Mouse (Mus musculus): ENCODE data around the gene Ccdc85c. TPM values are rescaled to one million over a fixed set of nuclear protein-coding genes. Genes with fewer than 3 reads are reported as not detected.

Gene Ccdc85c
- polyA plus RNA-seq, 1 experiment from 2014 or later, result 15.2 TPM

DNA sequence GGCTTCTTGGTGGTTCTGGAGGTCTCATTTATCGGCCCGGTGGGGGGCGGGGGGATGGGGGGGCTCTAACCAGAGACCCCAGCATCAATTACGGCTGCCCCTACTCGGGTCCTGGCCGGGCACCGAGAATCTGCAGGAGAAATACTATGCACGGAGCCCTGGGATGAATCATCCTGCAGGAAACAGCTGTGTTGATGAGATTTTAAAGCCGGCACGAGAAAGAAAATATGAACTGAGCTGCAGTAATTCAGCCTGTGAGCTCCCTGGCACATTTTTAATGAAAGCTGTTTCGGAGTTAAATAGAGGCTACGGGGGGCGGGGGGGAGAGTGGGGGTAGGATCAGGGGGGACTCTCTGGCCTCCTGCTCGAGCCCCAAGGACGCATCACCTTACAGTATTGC, 56.1 kb downstream of the Ccdc85c start:
- Histone ChIP-seq H3K4me1 (peaks cover 85% of the 10 kb centered on the region), H3K4me2 (replicated peaks) (peak overlapping the region; percentile 2; the same call in 1 of the 2 replicates), H3K9me3 (replicated peaks) (no peaks in the 10 kb centered on the region), H3K27ac (peak overlapping the region; percentile 81), H3K9ac (0 out of 2 replicates have a peak overlapping the region, but pooled peaks have one; percentile 18), H3K4me3 (no peak overlapping the region), H3K36me3 (no peaks in the 10 kb centered on the region), H3K27me3 (no peaks in the 10 kb centered on the region)
- ATAC-seq (ENCODE audit: low FRiP score), result no peak
- WGBS, result 46% methylated on average over 15 of the region's 15 CpGs

DNA sequence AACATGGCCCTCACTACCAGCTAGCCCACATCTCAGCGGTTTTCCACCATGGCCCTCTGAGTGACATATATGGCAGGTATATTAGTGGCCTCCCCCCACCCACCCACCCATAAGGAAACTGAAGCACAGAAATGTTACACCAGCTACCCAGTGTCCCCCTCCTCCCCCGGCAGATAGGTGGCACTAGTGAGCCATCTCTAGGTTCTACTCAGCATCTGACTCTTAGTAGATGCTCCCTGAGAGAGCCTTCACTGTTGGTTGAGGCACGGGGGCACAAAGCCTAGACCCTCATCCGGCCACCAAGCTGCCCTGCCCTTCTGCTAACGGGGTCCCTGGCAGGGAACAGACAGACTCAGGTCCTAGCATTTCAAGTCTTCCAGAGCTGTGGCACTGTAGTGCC, 57.7 kb downstream of the Ccdc85c start:
- Histone ChIP-seq H3K27me3 (no peaks in the 10 kb centered on the region), H3K4me2 (replicated peaks) (no peak overlapping the region), H3K9ac (peak overlapping the region; percentile 32; the same call in 1 of the 2 replicates), H3K4me1 (peaks cover 86% of the 10 kb centered on the region), H3K27ac (peak overlapping the region; percentile 76), H3K4me3 (no peak overlapping the region), H3K36me3 (no peaks in the 10 kb centered on the region), H3K9me3 (replicated peaks) (no peaks in the 10 kb centered on the region)
- no peak for ATAC-seq (ENCODE audit: low FRiP score)
- WGBS, result 66% methylated on average over 5 of the region's 5 CpGs

DNA sequence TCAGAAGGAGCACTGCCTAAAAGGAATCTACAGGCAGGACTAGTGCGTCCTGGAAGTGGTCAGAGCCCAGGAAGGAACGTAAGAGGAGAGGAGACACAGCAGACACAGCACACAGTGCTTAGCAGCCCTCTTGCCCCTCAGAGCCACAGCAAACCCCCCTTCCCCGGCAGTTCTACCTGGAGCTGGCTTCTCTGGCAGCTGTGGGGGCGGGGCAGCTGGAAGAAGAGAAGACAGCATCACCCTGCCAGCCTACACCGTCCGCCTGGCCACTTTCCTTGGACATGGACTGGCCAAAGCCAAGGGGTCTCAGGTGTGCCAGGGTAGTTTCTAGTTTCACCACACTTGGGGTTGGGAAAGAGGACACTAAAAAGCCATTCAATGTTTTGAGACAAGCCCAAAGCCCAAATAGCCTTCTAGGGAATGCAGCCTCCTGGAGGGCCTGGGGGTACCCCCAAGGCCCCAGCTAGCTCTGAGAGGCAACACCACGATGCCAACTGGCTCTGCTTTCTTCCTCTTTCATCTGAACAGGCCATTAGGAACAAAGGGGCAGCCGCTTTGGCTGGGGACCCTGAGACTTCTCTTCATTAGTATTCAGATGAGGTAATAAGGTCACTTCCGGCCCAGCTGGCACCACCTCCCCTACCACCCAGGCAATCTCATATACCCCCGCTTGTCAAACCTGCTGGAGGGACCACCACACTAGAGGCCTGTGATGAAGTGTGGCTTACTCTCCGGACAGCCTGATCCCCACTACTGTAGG, 58.4 kb downstream of the Ccdc85c start:
- Histone ChIP-seq H3K36me3 (no peaks in the 10 kb centered on the region), H3K4me1 (peaks cover 92% of the 10 kb centered on the region), H3K27ac (peak overlapping the region; percentile 76), H3K9me3 (replicated peaks) (no peaks in the 10 kb centered on the region), H3K27me3 (no peaks in the 10 kb centered on the region), H3K4me2 (replicated peaks) (peak overlapping the region; percentile 5; the same call in 1 of the 2 replicates), H3K4me3 (no peak overlapping the region), H3K9ac (peak overlapping the region; percentile 32)
- peak; percentile 18; the same call in 1 of the 2 replicates for ATAC-seq (ENCODE audit: low FRiP score)
- WGBS, result 55% methylated on average over 11 of the region's 11 CpGs

GRCm38 (mm10) chr12:108215090-108215489, 60.1 kb downstream of the Ccdc85c start:
- Histone ChIP-seq H3K9ac (no peak overlapping the region), H3K4me2 (replicated peaks) (no peak overlapping the region), H3K4me1 (peaks cover 79% of the 10 kb centered on the region), H3K36me3 (no peaks in the 10 kb centered on the region), H3K27ac (0 out of 2 replicates have a peak overlapping the region, but pooled peaks have one; percentile 24), H3K9me3 (replicated peaks) (no peaks in the 10 kb centered on the region), H3K27me3 (no peaks in the 10 kb centered on the region), H3K4me3 (no peak overlapping the region)
- no peak for ATAC-seq (ENCODE audit: low FRiP score)
- WGBS, result 50% methylated on average over 8 of the region's 8 CpGs

DNA sequence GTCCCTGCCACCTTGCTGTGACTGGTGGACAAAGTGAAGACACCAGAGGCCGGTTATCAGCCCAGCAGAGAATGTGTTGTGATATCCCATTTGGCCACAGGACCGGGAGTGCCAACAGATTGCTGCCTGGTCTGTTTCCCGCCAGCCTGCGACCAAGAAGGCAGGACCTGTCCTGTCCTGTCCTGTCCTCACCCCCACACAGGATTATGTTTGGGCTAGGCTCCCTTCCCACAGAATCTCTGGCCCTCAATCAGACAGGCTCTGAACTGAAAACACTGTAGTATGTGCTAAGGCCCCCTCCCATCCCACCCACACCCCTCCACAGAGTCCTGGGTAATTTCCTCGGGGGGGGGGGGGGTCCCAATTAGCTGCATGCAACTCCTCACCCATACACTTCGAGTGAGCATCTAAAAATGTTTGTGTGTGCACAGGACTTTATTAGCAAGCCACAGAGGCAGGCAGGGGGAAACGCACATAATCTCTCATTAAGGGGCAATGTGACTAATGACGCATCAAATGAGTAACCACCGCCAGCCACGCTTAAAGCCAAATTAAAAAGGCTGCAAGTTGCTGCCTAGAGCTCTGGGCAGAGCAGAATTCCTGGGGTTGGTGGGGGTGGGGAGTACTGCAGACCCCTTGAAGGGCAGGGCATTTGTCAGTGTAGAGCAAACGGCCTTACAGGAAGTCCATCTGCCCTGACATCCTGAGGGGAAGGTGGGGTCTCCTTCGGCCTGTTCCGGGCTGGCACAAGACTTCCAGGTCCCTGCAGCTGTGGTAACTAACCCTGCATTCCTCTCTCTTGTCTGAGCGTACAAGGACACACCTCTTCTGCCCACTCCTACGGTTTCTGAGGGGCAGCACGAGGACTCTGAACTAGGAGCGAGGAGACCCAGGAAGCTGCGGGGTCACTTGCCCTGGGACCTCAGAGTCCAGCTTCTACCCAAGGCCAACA, 61.9 kb downstream of the Ccdc85c start:
- Histone ChIP-seq H3K4me2 (replicated peaks) (no peak overlapping the region), H3K4me1 (peaks cover 75% of the 10 kb centered on the region), H3K9ac (peak overlapping the region; percentile 29; the same call in 1 of the 2 replicates), H3K27me3 (no peaks in the 10 kb centered on the region), H3K4me3 (no peak overlapping the region), H3K27ac (peak overlapping the region; percentile 68), H3K9me3 (replicated peaks) (no peaks in the 10 kb centered on the region), H3K36me3 (no peaks in the 10 kb centered on the region)
- no peak for ATAC-seq (ENCODE audit: low FRiP score)
- 43% methylated on average over 18 of the region's 18 CpGs for WGBS

GRCm38 (mm10) chr12:108212476-108212875, 62.7 kb downstream of the Ccdc85c start:
- Histone ChIP-seq H3K36me3 (no peaks in the 10 kb centered on the region), H3K4me1 (peaks cover 66% of the 10 kb centered on the region)
- 82% methylated on average over 6 of the region's 6 CpGs for WGBS

DNA sequence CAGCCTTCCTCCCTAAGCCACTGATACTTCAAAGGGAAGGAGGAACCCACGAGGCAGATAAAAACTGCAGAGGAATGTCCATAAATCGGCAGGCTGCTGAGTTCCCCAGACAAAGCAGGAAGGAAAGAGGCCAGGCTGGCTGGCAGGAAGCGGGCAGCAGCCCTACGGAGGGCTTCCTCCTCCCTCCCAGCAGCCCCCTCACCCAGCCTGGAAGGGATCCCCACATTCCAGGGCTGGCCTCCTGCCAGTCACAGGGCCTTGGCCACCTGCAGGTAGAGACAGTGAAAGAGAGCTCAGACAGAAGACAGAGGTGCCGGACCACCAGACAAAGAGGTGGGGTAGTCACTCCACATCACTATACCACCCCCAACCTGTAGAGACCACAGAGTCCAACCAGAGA, 63.2 kb downstream of the Ccdc85c start:
- H3K27me3 ChIP-seq, result no peaks in the 10 kb centered on the region
- peak overlapping the region; percentile 24; the same call in 1 of the 2 replicates for H3K27ac ChIP-seq
- 56% methylated on average over 5 of the region's 5 CpGs for WGBS
- no peak overlapping the region for H3K9ac ChIP-seq
- no peaks in the 10 kb centered on the region; the same call in 1 of the 2 replicates for H3K36me3 ChIP-seq
- ATAC-seq (ENCODE audit: low FRiP score), result no peak
- H3K4me3 ChIP-seq, result no peak overlapping the region
- peaks cover 63% of the 10 kb centered on the region for H3K4me1 ChIP-seq
- no peak overlapping the region for H3K4me2 ChIP-seq (replicated peaks)
- H3K9me3 ChIP-seq (replicated peaks), result no peaks in the 10 kb centered on the region

More at GRCm38 (mm10) chr12:108212476-108212875, 62.7 kb downstream of the Ccdc85c start:
- no peaks in the 10 kb centered on the region for H3K9me3 ChIP-seq (replicated peaks)
- H3K27ac ChIP-seq, result peak overlapping the region; percentile 68
- H3K4me2 ChIP-seq (replicated peaks), result no peak overlapping the region
- H3K27me3 ChIP-seq, result no peaks in the 10 kb centered on the region
- H3K9ac ChIP-seq, result no peak overlapping the region
- ATAC-seq (ENCODE audit: low FRiP score), result no peak
- H3K4me3 ChIP-seq, result no peak overlapping the region

DNA sequence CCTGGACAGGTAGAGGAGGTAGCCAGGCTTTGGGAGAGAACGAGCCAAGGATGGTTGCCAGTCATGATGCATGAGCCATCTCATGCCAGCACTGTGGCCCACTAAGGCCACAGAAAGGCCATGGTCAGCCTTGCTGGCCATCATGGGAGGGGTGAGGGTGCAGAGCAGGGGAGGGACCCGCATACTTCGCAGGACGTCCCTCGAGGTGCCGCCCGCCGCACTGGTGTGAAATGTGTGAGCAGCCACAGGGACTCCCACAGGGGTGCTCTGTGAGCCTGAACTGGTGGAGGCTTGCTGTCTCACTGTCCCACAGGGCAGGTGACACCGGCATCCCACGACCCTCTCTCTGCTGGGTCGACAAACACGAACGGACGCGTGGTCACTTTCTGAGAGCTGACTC, 64.6 kb downstream of the Ccdc85c start:
- WGBS, result 94% methylated on average over 15 of the region's 15 CpGs
- Histone ChIP-seq H3K4me3 (no peak overlapping the region), H3K4me2 (replicated peaks) (no peak overlapping the region), H3K27ac (no peak overlapping the region), H3K9me3 (replicated peaks) (no peaks in the 10 kb centered on the region), H3K9ac (no peak overlapping the region), H3K27me3 (no peaks in the 10 kb centered on the region), H3K36me3 (peaks cover 9% of the 10 kb centered on the region), H3K4me1 (peaks cover 54% of the 10 kb centered on the region)
- no peak for ATAC-seq (ENCODE audit: low FRiP score)

- Histone ChIP-seq H3K27me3 (no peaks in the 10 kb centered on the region), H3K27ac (peak overlapping the region; percentile 23; the same call in 1 of the 2 replicates), H3K36me3 (peaks cover 25% of the 10 kb centered on the region), H3K4me2 (replicated peaks) (no peak overlapping the region), H3K4me1 (peaks cover 48% of the 10 kb centered on the region), H3K9ac (no peak overlapping the region), H3K9me3 (replicated peaks) (no peaks in the 10 kb centered on the region), H3K4me3 (no peak overlapping the region)
- 35% methylated on average over 13 of the region's 13 CpGs for WGBS
- ATAC-seq (ENCODE audit: low FRiP score), result 0 out of 2 replicates have a peak, but pooled peaks have one; percentile 2
These were observed 66.3 kb downstream of the Ccdc85c start for GRCm38 (mm10) chr12:108208726-108209438.

DNA sequence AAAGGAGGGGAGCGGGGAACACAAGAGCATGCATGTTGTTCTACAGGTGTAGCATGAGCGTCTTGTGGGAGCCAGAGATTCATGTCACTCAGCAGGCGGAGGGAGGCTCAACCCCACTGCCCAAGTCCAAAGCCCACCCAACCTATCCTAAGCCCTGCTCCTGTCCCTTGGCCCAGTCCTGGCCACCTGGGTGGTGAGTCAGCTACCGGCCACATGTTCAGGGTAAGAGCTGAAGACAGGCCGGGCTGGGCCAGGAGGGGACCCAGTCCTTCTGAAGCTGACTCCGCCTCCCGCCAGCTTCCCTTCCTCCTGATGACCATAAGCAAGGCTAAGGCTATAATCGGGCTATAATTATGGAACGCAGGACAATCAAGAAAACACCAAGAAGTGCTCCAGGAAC, 67.0 kb downstream of the Ccdc85c start:
- H3K27ac ChIP-seq, result no peak overlapping the region
- H3K9me3 ChIP-seq (replicated peaks), result no peaks in the 10 kb centered on the region
- peaks cover 30% of the 10 kb centered on the region for H3K36me3 ChIP-seq
- ATAC-seq (ENCODE audit: low FRiP score), result no peak
- peaks cover 41% of the 10 kb centered on the region for H3K4me1 ChIP-seq
- no peak overlapping the region for H3K4me3 ChIP-seq
- H3K4me2 ChIP-seq (replicated peaks), result no peak overlapping the region
- 91% methylated on average over 9 of the region's 9 CpGs for WGBS
- H3K9ac ChIP-seq, result no peak overlapping the region
- H3K27me3 ChIP-seq, result no peaks in the 10 kb centered on the region

DNA sequence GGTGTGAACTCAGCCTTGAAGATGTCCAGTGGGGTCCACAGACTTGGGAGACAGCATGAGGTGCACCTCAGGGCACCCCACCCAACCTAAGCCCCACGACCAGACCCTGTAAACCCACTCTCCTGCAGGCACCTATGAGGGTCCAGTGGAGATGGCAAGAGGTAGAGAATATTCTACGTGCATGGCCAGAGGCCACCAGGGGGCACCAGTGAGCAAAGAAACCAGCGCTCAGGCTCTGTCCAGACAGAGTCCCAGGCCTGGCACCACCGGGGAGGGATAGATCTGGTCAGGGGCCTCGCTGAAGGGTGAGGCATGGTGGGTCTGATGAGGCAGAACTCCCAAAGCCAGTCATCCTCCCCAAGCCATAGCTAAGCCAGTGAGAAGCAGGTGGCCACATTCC, 68.6 kb downstream of the Ccdc85c start:
- 16% methylated on average over 5 of the region's 5 CpGs for WGBS
- Histone ChIP-seq H3K36me3 (peaks cover 45% of the 10 kb centered on the region), H3K4me1 (peaks cover 26% of the 10 kb centered on the region), H3K9ac (no peak overlapping the region), H3K27me3 (no peaks in the 10 kb centered on the region), H3K4me3 (no peak overlapping the region), H3K4me2 (replicated peaks) (no peak overlapping the region), H3K9me3 (replicated peaks) (no peaks in the 10 kb centered on the region), H3K27ac (0 out of 2 replicates have a peak overlapping the region, but pooled peaks have one; percentile 17)
- peak; percentile 54 for ATAC-seq (ENCODE audit: low FRiP score)
